Mouse (Mus musculus) CH12.LX (cell line): ENCODE results near the gene Dennd1a.

Experiments used
- CHD2 ChIP-seq: IDR thresholded peaks from 2 replicates; pipeline ENCODE4 v1.6.1; 2011; ENCODE audit warnings: low read length, improper control_type of control experiment
- CTCF ChIP-seq, 2 experiments: IDR thresholded peaks in 1 of 2; conservative IDR thresholded peaks in 1 of 2; 2 replicates each; pipeline ENCODE4 v1.5.1; 2011 to 2012; ENCODE audit warnings: low read depth in 2 of 2, low read length in 2 of 2, improper control_type of control experiment in 1 of 2, inconsistent platforms in 1 of 2, mild to moderate bottlenecking in 1 of 2, moderate library complexity in 1 of 2
- MAFK ChIP-seq: IDR thresholded peaks from 2 replicates; pipeline ENCODE4 v1.6.1; 2011; ENCODE audit warnings: low read length, improper control_type of control experiment; ENCODE audit not compliant: insufficient replicate concordance
- MEF2A ChIP-seq: IDR thresholded peaks from 2 replicates; pipeline ENCODE4 v1.6.1; 2014; ENCODE audit warnings: low read depth, mild to moderate bottlenecking, inconsistent platforms, low read length, improper control_type of control experiment, borderline replicate concordance
- MXI1 ChIP-seq: IDR thresholded peaks from 2 replicates; pipeline ENCODE4 v1.6.1; 2011; ENCODE audit warnings: mild to moderate bottlenecking, low read depth, low read length, improper control_type of control experiment
- MYC ChIP-seq: IDR thresholded peaks from 2 replicates; pipeline ENCODE4 v1.6.1; 2011; ENCODE audit warnings: low read depth, mild to moderate bottlenecking, improper control_type of control experiment, low read length
- PAX5 ChIP-seq: IDR thresholded peaks from 2 replicates; pipeline ENCODE4 v1.6.1; 2012; ENCODE audit warnings: low read length, inconsistent platforms, mixed read lengths
- POLR2A ChIP-seq: IDR thresholded peaks from 2 replicates; pipeline ENCODE4 v1.6.1; 2011; ENCODE audit warnings: low read depth, mild to moderate bottlenecking, improper control_type of control experiment, low read length
- POLR2AphosphoS2 ChIP-seq: IDR thresholded peaks from 2 replicates; pipeline ENCODE4 v1.6.1; 2011; ENCODE audit warnings: low read depth, low read length, improper control_type of control experiment
- RCOR1 ChIP-seq: conservative IDR thresholded peaks from 2 replicates; pipeline ENCODE4 v1.6.1; 2012; ENCODE audit warnings: low read depth, mild to moderate bottlenecking, inconsistent platforms, low read length, improper control_type of control experiment
- SIN3A ChIP-seq: IDR thresholded peaks from 2 replicates; pipeline ENCODE4 v1.6.1; 2012; ENCODE audit warnings: low read length, improper control_type of control experiment, inconsistent platforms
- TCF12 ChIP-seq: IDR thresholded peaks from 2 replicates; pipeline ENCODE4 v1.6.1; 2014; ENCODE audit warnings: low read depth, mild to moderate bottlenecking, inconsistent platforms, low read length, improper control_type of control experiment
- ZKSCAN1 ChIP-seq: IDR thresholded peaks from 2 replicates; pipeline ENCODE4 v1.6.1; 2012; ENCODE audit warnings: low read depth, inconsistent platforms, low read length, improper control_type of control experiment, borderline replicate concordance
- ZMIZ1 ChIP-seq: IDR thresholded peaks from 2 replicates; pipeline ENCODE4 v1.6.1; 2012; ENCODE audit warnings: low read depth, mild to moderate bottlenecking, inconsistent platforms, low read length, improper control_type of control experiment

DNA sequence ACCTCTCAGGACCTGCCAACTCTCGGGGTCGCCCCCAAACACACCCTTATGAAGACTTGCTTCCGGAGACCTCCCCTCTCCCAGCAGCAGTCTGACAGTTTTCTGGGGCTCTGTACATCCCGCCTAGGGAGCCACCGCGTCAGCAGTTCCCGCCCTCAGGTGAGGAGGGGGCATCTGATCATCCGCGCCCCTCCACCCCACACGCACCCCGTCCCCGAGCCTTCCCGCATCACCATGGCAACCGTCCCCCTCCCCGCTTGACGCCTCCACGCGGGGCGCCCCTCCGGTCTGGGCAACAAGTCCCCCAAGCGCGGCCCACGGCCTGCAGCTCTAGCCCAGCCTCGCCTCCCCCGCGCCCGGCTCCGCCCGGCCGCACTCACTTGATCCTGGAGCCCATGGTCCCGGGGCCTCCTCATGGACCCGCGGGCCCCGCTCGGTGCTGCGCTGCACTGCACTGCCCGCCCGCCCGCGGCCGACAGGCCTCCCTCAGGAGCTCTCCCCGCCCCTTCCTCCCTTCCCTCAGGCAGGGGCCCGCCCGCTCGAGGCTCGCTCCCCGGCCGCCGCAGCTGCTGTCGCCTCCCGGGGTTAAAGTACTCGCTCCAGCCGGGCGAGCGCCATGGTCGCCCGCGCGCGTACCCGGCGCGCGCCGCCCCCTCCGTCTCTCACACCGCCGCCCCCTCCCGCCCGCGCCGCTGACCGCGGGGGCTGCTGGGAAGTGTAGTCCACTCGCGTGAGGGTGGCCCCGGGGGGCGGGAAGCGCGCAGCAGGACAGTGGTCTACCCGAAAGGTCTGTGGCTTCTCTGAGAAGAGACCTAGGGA, at the start of gene Dennd1a:
- TF ChIP-seq POLR2A, result peak; percentile 67; the same call in 1 of the 2 replicates
- no peak for TF ChIP-seq CTCF (conservative IDR thresholded peaks at IDR 0.05 in 1 of 2, IDR thresholded peaks at IDR 0.05 in 1 of 2; ENCODE audit: low read depth in 2 of 2, low read length in 2 of 2)
- TF ChIP-seq RCOR1, result no peak
- TF ChIP-seq SIN3A, result peak; percentile 66
- TF ChIP-seq ZMIZ1, result peak; percentile 82
- no peak for TF ChIP-seq ZKSCAN1
- TF ChIP-seq TCF12, result peak; percentile 81
- 0 out of 2 replicates have a peak, but pooled peaks have one; percentile 48 for TF ChIP-seq POLR2AphosphoS2
- TF ChIP-seq CHD2, result no peak
- TF ChIP-seq MAFK, result no peak
- TF ChIP-seq MYC, result no peak
- no peak for TF ChIP-seq MEF2A
- TF ChIP-seq MXI1, result peak; percentile 47; the same call in 1 of the 2 replicates
- TF ChIP-seq PAX5, result no peak
